Mouse (Mus musculus): ENCODE results near the gene Sgsm2. TPM values are rescaled to one million over a fixed set of nuclear protein-coding genes. Genes with fewer than 3 reads are reported as not detected.
A peak's percentile ranks its signal among the peaks of the same experiment; 100 is the strongest.

The Sgsm2 gene
- polyA plus RNA-seq (2014; fragmentation: Nextera tagmentation; extraction: Ambion mirVana), result 23.7 and 28.9 TPM in 2 replicates

- Histone ChIP-seq H3K4me3 (replicated peaks; ENCODE audit: low read length) (peak within 1 kb of the TSS; percentile 95), H3K27ac (peak within 1 kb of the TSS; percentile 93), H3K9ac (peak within 1 kb of the TSS; percentile 91), H3K27me3 (ENCODE audit: control insufficient read depth, insufficient read depth, low read length) (no peaks in the 10 kb centered on the region), H3K4me2 (replicated peaks) (peak within 1 kb of the TSS; percentile 88), H3K4me1 (replicated peaks; ENCODE audit: control insufficient read depth, insufficient read depth, low read length) (peaks cover 15% of the 10 kb centered on the region; the same call in 1 of the 2 replicates), H3K36me3 (replicated peaks; ENCODE audit: control insufficient read depth, insufficient read depth) (peaks cover 28% of the 10 kb centered on the region), H3K9me3 (ENCODE audit: control insufficient read depth, low read length) (no peaks in the 10 kb centered on the region)
- DNase-seq (ENCODE audit: low spot score), result peak; percentile 72
- peak; percentile 85 for ATAC-seq (ENCODE audit: low FRiP score)
- under 1% methylated on average over 69 of the region's 74 CpGs for WGBS
Observed at GRCm38 (mm10) chr11:74896901-74897677, at the start of gene Sgsm2. Gene Sgsm2, minus strand, starts transcription at chr11:74897060.

- 82% methylated on average over 3 of the region's 3 CpGs for WGBS
- ATAC-seq (ENCODE audit: low FRiP score), result no peak
- Histone ChIP-seq H3K4me1 (replicated peaks; ENCODE audit: control insufficient read depth, insufficient read depth, low read length) (no peaks in the 10 kb centered on the region), H3K9me3 (ENCODE audit: control insufficient read depth, low read length) (no peaks in the 10 kb centered on the region), H3K27me3 (ENCODE audit: control insufficient read depth, insufficient read depth, low read length) (no peaks in the 10 kb centered on the region), H3K4me3 (replicated peaks; ENCODE audit: low read length) (no peak overlapping the region), H3K9ac (no peak overlapping the region), H3K4me2 (replicated peaks) (no peak overlapping the region), H3K36me3 (replicated peaks; ENCODE audit: control insufficient read depth, insufficient read depth) (peaks cover 43% of the 10 kb centered on the region), H3K27ac (no peak overlapping the region)
- peak; percentile 88 for DNase-seq (ENCODE audit: low spot score)
Observed at GRCm38 (mm10) chr11:74946348-74946747, 49.5 kb upstream of the Sgsm2 start.

GRCm38 (mm10) chr11:74930391-74930790, 33.5 kb upstream of the Sgsm2 start:
- Histone ChIP-seq H3K9me3 (ENCODE audit: control insufficient read depth, low read length) (no peaks in the 10 kb centered on the region), H3K27me3 (ENCODE audit: control insufficient read depth, insufficient read depth, low read length) (no peaks in the 10 kb centered on the region), H3K4me1 (replicated peaks; ENCODE audit: control insufficient read depth, insufficient read depth, low read length) (peaks cover 12% of the 10 kb centered on the region; the same call in 1 of the 2 replicates), H3K9ac (no peak overlapping the region), H3K4me2 (replicated peaks) (no peak overlapping the region), H3K4me3 (replicated peaks; ENCODE audit: low read length) (no peak overlapping the region), H3K27ac (no peak overlapping the region), H3K36me3 (replicated peaks; ENCODE audit: control insufficient read depth, insufficient read depth) (peaks cover 54% of the 10 kb centered on the region)
- 93% methylated on average over 7 of the region's 7 CpGs for WGBS
- DNase-seq (ENCODE audit: low spot score) (no peak), ATAC-seq (ENCODE audit: low FRiP score) (no peak)

GRCm38 (mm10) chr11:74929111-74929510, 32.3 kb upstream of the Sgsm2 start:
- ATAC-seq (ENCODE audit: low FRiP score) (no peak), DNase-seq (ENCODE audit: low spot score) (no peak)
- Histone ChIP-seq H3K9me3 (ENCODE audit: control insufficient read depth, low read length) (no peaks in the 10 kb centered on the region), H3K4me3 (replicated peaks; ENCODE audit: low read length) (no peak overlapping the region), H3K27me3 (ENCODE audit: control insufficient read depth, insufficient read depth, low read length) (no peaks in the 10 kb centered on the region), H3K4me1 (replicated peaks; ENCODE audit: control insufficient read depth, insufficient read depth, low read length) (peaks cover 19% of the 10 kb centered on the region), H3K4me2 (replicated peaks) (no peak overlapping the region), H3K9ac (no peak overlapping the region), H3K27ac (no peak overlapping the region), H3K36me3 (replicated peaks; ENCODE audit: control insufficient read depth, insufficient read depth) (peaks cover 41% of the 10 kb centered on the region)
- WGBS, result 74% methylated on average over 4 of the region's 4 CpGs

- Histone ChIP-seq H3K9me3 (ENCODE audit: control insufficient read depth, low read length) (no peaks in the 10 kb centered on the region), H3K4me2 (replicated peaks) (0 out of 2 replicates have a peak overlapping the region, but pooled peaks have one; percentile 8), H3K27ac (no peak overlapping the region), H3K4me3 (replicated peaks; ENCODE audit: low read length) (no peak overlapping the region), H3K4me1 (replicated peaks; ENCODE audit: control insufficient read depth, insufficient read depth, low read length) (peaks cover 19% of the 10 kb centered on the region), H3K27me3 (ENCODE audit: control insufficient read depth, insufficient read depth, low read length) (no peaks in the 10 kb centered on the region), H3K9ac (no peak overlapping the region), H3K36me3 (replicated peaks; ENCODE audit: control insufficient read depth, insufficient read depth) (peaks cover 23% of the 10 kb centered on the region)
- DNase-seq (ENCODE audit: low spot score) (no peak), ATAC-seq (ENCODE audit: low FRiP score) (no peak)
- 94% methylated on average over 2 of the region's 2 CpGs for WGBS
Observed at GRCm38 (mm10) chr11:74927236-74927725, 30.4 kb upstream of the Sgsm2 start.

GRCm38 (mm10) chr11:74926388-74927005, 29.6 kb upstream of the Sgsm2 start:
- peak overlapping the region; percentile 96 for H3K27ac ChIP-seq
- peak overlapping the region; percentile 60 for H3K4me2 ChIP-seq (replicated peaks)
- no peak for ATAC-seq (ENCODE audit: low FRiP score)
- no peaks in the 10 kb centered on the region for H3K9me3 ChIP-seq (ENCODE audit: control insufficient read depth, low read length)
- peak overlapping the region; percentile 81 for H3K9ac ChIP-seq
- peaks cover 19% of the 10 kb centered on the region for H3K4me1 ChIP-seq (replicated peaks; ENCODE audit: control insufficient read depth, insufficient read depth, low read length)
- whole genome bisulfite sequencing, result 10% methylated on average over 11 of the region's 11 CpGs
- peak overlapping the region; percentile 72 for H3K4me3 ChIP-seq (replicated peaks; ENCODE audit: low read length)
- no peaks in the 10 kb centered on the region for H3K27me3 ChIP-seq (ENCODE audit: control insufficient read depth, insufficient read depth, low read length)
- peak; percentile 28 for DNase-seq (ENCODE audit: low spot score)
- H3K36me3 ChIP-seq (replicated peaks; ENCODE audit: control insufficient read depth, insufficient read depth), result peaks cover 22% of the 10 kb centered on the region

GRCm38 (mm10) chr11:74925577-74926387, 28.9 kb upstream of the Sgsm2 start, which contains the start of the genes Smg6 and Srr:
Gene Smg6, plus strand, starts transcription at chr11:74925823.
Gene Srr, minus strand, starts transcription at chr11:74925948.
- Histone ChIP-seq H3K4me2 (replicated peaks) (peak within 1 kb of the TSS; percentile 60), H3K36me3 (replicated peaks; ENCODE audit: control insufficient read depth, insufficient read depth) (peaks cover 18% of the 10 kb centered on the region; the same call in 1 of the 2 replicates), H3K9me3 (ENCODE audit: control insufficient read depth, low read length) (no peaks in the 10 kb centered on the region), H3K27ac (peak within 1 kb of the TSS; percentile 96), H3K27me3 (ENCODE audit: control insufficient read depth, insufficient read depth, low read length) (no peaks in the 10 kb centered on the region), H3K4me3 (replicated peaks; ENCODE audit: low read length) (peak within 1 kb of the TSS; percentile 72), H3K9ac (peak within 1 kb of the TSS; percentile 81), H3K4me1 (replicated peaks; ENCODE audit: control insufficient read depth, insufficient read depth, low read length) (peaks cover 19% of the 10 kb centered on the region)
- WGBS, result under 1% methylated on average over 75 of the region's 88 CpGs
- peak; percentile 96 for ATAC-seq (ENCODE audit: low FRiP score)
- DNase-seq (ENCODE audit: low spot score), result peak; percentile 96

- no peak for ATAC-seq (ENCODE audit: low FRiP score)
- H3K9me3 ChIP-seq (ENCODE audit: control insufficient read depth, low read length), result no peaks in the 10 kb centered on the region
- H3K27ac ChIP-seq, result no peak overlapping the region
- no peak overlapping the region for H3K4me3 ChIP-seq (replicated peaks; ENCODE audit: low read length)
- no peaks in the 10 kb centered on the region for H3K27me3 ChIP-seq (ENCODE audit: control insufficient read depth, insufficient read depth, low read length)
- peaks cover 19% of the 10 kb centered on the region for H3K4me1 ChIP-seq (replicated peaks; ENCODE audit: control insufficient read depth, insufficient read depth, low read length)
- peaks cover 12% of the 10 kb centered on the region for H3K36me3 ChIP-seq (replicated peaks; ENCODE audit: control insufficient read depth, insufficient read depth)
- H3K4me2 ChIP-seq (replicated peaks), result no peak overlapping the region
- H3K9ac ChIP-seq, result no peak overlapping the region
- WGBS, result 64% methylated on average over 4 of the region's 4 CpGs
- DNase-seq (ENCODE audit: low spot score), result no peak
Observed at GRCm38 (mm10) chr11:74924149-74924548, 27.3 kb upstream of the Sgsm2 start.

Measured in hindbrain, embryonic 14.5 days (tissue).